Mouse (Mus musculus) liver, adult 2 months (tissue): ENCODE measurements at regions not wholly inside any gene's neighbourhood (a gene's known extent, or its start where the extent isn't known, plus 50 kb on each side); places are given as distances from the start of the nearest gene placed in this dataset.

Experiments used
- CTCF ChIP-seq: fragments of 200-500 bp; IDR thresholded peaks from 2 replicates; pipeline ENCODE4 v1.5.1; 2011; ENCODE audit warnings: low read depth, low read length, control low read depth
- POLR2A ChIP-seq: fragments of 200-500 bp; IDR thresholded peaks from 2 replicates; pipeline ENCODE4 v1.6.1; 2011; ENCODE audit warnings: low read length, control low read depth; ENCODE audit not compliant: insufficient read depth; ENCODE audit errors: extremely low read depth

GRCm38 (mm10) chr9:112291875-112292274 is 56.1 kb upstream of the Arpp21 start:
- TF ChIP-seq POLR2A: no peak
- TF ChIP-seq CTCF: no peak
